Mouse (Mus musculus): Measurements from ENCODE around the gene Zfp410. TPM values are rescaled to one million over a fixed set of nuclear protein-coding genes. Genes with fewer than 3 reads are reported as not detected.

Zfp410 gene
- polyA plus RNA-seq, 1 experiment: 59.1 TPM

DNA sequence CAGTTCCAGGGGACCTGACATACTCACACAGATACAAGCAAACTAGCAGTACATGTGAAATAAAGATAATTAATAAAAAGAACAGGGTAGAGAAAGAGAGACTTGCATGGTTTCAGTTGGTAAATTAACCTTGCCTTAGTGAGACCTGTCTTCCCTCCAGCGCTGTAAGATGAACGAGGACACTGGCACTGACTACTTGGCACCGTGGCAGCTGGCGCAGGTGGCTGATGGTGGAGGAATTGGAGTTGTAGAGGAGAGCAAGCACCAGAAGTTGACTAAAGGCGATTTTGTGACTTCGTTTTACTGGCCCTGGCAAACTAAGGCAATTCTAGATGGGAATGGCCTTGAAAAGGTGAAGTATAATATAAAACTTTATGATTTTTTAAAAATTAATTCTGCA, 18.8 kb upstream of the Zfp410 start:
- TF ChIP-seq POLR2A (IDR thresholded peaks at IDR 0.05; ENCODE audit: control insufficient read depth, extremely low read depth, insufficient read depth, low read length, poor library complexity) (no peak), CTCF (IDR thresholded peaks at IDR 0.05; ENCODE audit: borderline replicate concordance, control insufficient read depth, extremely low read depth, insufficient read depth, low read length, poor library complexity) (no peak)
- H3K4me3 ChIP-seq (ENCODE audit: control insufficient read depth, insufficient read depth, low read length): no peak overlapping the region
- H3K36me3 ChIP-seq (ENCODE audit: control insufficient read depth, insufficient read depth, low read length): peaks cover 35% of the 10 kb centered on the region
- 96% methylated on average over 6 of the region's 6 CpGs for WGBS
- no peak for DNase-seq
- no peaks in the 10 kb centered on the region for H3K27me3 ChIP-seq (ENCODE audit: control insufficient read depth, insufficient read depth, low read length)
- no peaks in the 10 kb centered on the region for H3K4me1 ChIP-seq (replicated peaks; ENCODE audit: control insufficient read depth, insufficient read depth, low read length)
- H3K27ac ChIP-seq (ENCODE audit: control insufficient read depth, insufficient read depth, low read length): no peak overlapping the region

DNA sequence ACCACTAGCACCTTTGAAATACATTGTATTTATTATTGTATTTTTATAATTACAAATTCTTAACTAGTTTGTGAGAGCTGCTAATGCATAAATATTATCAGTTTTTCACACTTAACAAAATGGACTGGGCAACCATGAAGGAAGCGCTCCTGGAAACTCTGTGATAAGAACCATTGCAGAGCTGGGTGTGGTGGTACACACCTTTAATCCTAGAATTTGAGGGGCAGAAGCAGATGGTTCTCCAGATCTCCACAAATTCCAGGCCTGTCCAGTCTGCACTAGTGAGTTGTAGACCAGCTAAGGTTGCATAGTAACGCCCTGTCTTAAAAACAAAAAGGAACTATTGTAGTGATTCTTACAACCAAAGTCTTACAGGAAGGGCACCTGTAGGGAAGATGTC, 17.4 kb upstream of the Zfp410 start:
- TF ChIP-seq CTCF (IDR thresholded peaks at IDR 0.05; ENCODE audit: borderline replicate concordance, control insufficient read depth, extremely low read depth, insufficient read depth, low read length, poor library complexity) (no peak), POLR2A (IDR thresholded peaks at IDR 0.05; ENCODE audit: control insufficient read depth, extremely low read depth, insufficient read depth, low read length, poor library complexity) (no peak)
- Histone ChIP-seq H3K4me3 (ENCODE audit: control insufficient read depth, insufficient read depth, low read length) (no peak overlapping the region), H3K27me3 (ENCODE audit: control insufficient read depth, insufficient read depth, low read length) (no peaks in the 10 kb centered on the region), H3K27ac (ENCODE audit: control insufficient read depth, insufficient read depth, low read length) (no peak overlapping the region), H3K4me1 (replicated peaks; ENCODE audit: control insufficient read depth, insufficient read depth, low read length) (no peaks in the 10 kb centered on the region), H3K36me3 (ENCODE audit: control insufficient read depth, insufficient read depth, low read length) (peaks cover 27% of the 10 kb centered on the region)
- DNase-seq: no peak
- 100% methylated on average over 2 of the region's 2 CpGs for WGBS

DNA sequence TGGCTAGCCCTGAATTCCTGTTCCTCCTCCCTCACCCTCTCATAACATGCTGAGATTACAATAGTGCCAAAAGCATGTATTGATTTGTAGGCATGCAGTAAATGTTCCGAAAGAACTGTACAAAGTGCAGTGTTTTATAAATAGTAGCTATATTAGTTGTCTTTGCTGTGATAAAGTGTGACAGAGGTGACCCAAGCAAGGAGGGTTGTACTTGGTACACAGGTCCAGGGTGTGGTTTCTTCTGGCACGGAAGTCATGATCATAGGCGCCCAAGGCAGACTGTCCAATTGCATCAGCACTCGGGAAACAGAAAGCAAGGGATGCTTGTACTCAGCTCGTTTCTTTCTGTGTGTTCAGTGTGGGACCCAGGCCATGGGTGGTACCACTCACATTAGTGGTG, 12.6 kb upstream of the Zfp410 start:
- no peaks in the 10 kb centered on the region for H3K27me3 ChIP-seq (ENCODE audit: control insufficient read depth, insufficient read depth, low read length)
- DNase-seq: no peak
- WGBS: 99% methylated on average over 5 of the region's 5 CpGs
- H3K27ac ChIP-seq (ENCODE audit: control insufficient read depth, insufficient read depth, low read length): no peak overlapping the region
- no peak overlapping the region for H3K4me3 ChIP-seq (ENCODE audit: control insufficient read depth, insufficient read depth, low read length)
- peaks cover 14% of the 10 kb centered on the region for H3K36me3 ChIP-seq (ENCODE audit: control insufficient read depth, insufficient read depth, low read length)
- TF ChIP-seq CTCF (IDR thresholded peaks at IDR 0.05; ENCODE audit: borderline replicate concordance, control insufficient read depth, extremely low read depth, insufficient read depth, low read length, poor library complexity): no peak
- no peak for TF ChIP-seq POLR2A (IDR thresholded peaks at IDR 0.05; ENCODE audit: control insufficient read depth, extremely low read depth, insufficient read depth, low read length, poor library complexity)
- H3K4me1 ChIP-seq (replicated peaks; ENCODE audit: control insufficient read depth, insufficient read depth, low read length): no peaks in the 10 kb centered on the region

DNA sequence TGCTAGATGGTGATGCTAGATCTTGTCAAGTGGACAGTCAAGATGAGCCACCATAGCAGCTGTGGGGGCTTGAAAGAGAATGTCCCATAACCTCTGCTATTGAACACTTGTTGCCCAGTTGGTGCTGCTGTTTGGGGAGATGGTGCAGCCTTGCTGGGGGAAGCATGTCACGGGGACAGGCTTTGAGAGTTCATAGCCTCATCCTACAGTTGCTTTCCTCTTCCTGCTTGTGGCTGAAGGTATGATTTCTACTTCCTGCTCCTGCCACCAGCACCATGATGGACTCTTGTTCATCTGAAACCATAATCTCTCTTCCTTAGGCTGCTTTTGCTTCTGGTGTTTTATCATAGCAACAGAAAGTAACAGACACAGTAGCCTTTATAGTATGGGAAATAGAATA, 12.1 kb upstream of the Zfp410 start:
- no peak overlapping the region for H3K27ac ChIP-seq (ENCODE audit: control insufficient read depth, insufficient read depth, low read length)

DNA sequence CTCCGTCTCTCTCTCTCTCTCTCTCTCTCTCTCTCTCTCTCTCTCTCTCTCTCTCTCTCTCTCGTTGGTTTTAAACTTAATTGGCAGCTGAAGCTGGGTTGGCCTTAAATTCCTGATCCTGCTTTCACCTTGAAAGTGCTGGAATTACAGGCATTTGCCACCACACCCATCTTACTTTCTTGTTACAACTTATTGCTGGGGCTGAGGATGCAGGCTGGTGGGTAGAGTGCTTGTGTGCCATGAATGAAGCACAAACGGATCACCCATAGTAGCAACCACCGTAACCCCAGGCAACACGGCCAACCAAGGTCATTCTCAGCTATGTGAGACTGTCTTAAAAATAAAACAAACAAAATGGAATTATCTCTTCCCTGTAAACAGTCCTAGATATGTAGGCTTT, 5.3 kb upstream of the Zfp410 start:
- H3K4me3 ChIP-seq (ENCODE audit: control insufficient read depth, insufficient read depth, low read length): no peak overlapping the region
- no peaks in the 10 kb centered on the region for H3K36me3 ChIP-seq (ENCODE audit: control insufficient read depth, insufficient read depth, low read length)
- no peak for DNase-seq
- no peaks in the 10 kb centered on the region for H3K27me3 ChIP-seq (ENCODE audit: control insufficient read depth, insufficient read depth, low read length)
- H3K27ac ChIP-seq (ENCODE audit: control insufficient read depth, insufficient read depth, low read length): no peak overlapping the region
- H3K4me1 ChIP-seq (replicated peaks; ENCODE audit: control insufficient read depth, insufficient read depth, low read length): 0 out of 2 replicates have a peak, but pooled peaks cover 2% of the 10 kb centered on the region
- WGBS: 76% methylated on average over 5 of the region's 5 CpGs
- no peak for TF ChIP-seq CTCF (IDR thresholded peaks at IDR 0.05; ENCODE audit: borderline replicate concordance, control insufficient read depth, extremely low read depth, insufficient read depth, low read length, poor library complexity)
- no peak for TF ChIP-seq POLR2A (IDR thresholded peaks at IDR 0.05; ENCODE audit: control insufficient read depth, extremely low read depth, insufficient read depth, low read length, poor library complexity)

More for the DNA sequence above, 12.1 kb upstream of the Zfp410 start:
- Histone ChIP-seq H3K4me1 (replicated peaks; ENCODE audit: control insufficient read depth, insufficient read depth, low read length) (no peaks in the 10 kb centered on the region), H3K27me3 (ENCODE audit: control insufficient read depth, insufficient read depth, low read length) (no peaks in the 10 kb centered on the region), H3K4me3 (ENCODE audit: control insufficient read depth, insufficient read depth, low read length) (no peak overlapping the region), H3K36me3 (ENCODE audit: control insufficient read depth, insufficient read depth, low read length) (peaks cover 12% of the 10 kb centered on the region)
- 76% methylated on average over 1 of the region's 1 CpGs for WGBS
- no peak for DNase-seq
- TF ChIP-seq CTCF (IDR thresholded peaks at IDR 0.05; ENCODE audit: borderline replicate concordance, control insufficient read depth, extremely low read depth, insufficient read depth, low read length, poor library complexity): no peak
- TF ChIP-seq POLR2A (IDR thresholded peaks at IDR 0.05; ENCODE audit: control insufficient read depth, extremely low read depth, insufficient read depth, low read length, poor library complexity): no peak

DNA sequence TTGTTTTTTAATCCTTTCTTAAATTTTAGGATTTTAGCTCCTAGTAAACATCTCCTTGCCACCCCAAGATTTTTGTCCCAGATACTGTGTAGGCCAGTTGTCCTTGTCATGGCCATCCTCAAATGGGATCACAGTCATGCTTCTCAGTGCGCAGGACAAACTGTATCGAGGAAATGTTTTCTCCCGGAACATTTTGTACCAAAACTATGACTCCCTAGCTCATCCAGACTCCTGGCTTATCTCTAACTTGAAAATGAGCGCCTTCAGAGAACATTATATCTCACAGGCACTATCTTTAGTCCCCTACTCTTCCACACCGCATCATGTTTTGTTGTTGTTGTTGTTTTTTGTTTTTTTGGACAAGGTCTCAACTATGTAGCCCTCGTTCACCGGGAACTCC, 646 bp upstream of the Zfp410 start:
- no peak overlapping the region; the same call in 1 of the 2 replicates for H3K27ac ChIP-seq (ENCODE audit: control insufficient read depth, insufficient read depth, low read length)
- 63% methylated on average over 7 of the region's 7 CpGs for WGBS
- DNase-seq: no peak
- peaks cover 5% of the 10 kb centered on the region for H3K4me1 ChIP-seq (replicated peaks; ENCODE audit: control insufficient read depth, insufficient read depth, low read length)
- TF ChIP-seq POLR2A (IDR thresholded peaks at IDR 0.05; ENCODE audit: control insufficient read depth, extremely low read depth, insufficient read depth, low read length, poor library complexity) (no peak), CTCF (IDR thresholded peaks at IDR 0.05; ENCODE audit: borderline replicate concordance, control insufficient read depth, extremely low read depth, insufficient read depth, low read length, poor library complexity) (no peak)
- H3K4me3 ChIP-seq (ENCODE audit: control insufficient read depth, insufficient read depth, low read length): no peak overlapping the region
- H3K27me3 ChIP-seq (ENCODE audit: control insufficient read depth, insufficient read depth, low read length): no peaks in the 10 kb centered on the region
- no peaks in the 10 kb centered on the region for H3K36me3 ChIP-seq (ENCODE audit: control insufficient read depth, insufficient read depth, low read length)

DNA sequence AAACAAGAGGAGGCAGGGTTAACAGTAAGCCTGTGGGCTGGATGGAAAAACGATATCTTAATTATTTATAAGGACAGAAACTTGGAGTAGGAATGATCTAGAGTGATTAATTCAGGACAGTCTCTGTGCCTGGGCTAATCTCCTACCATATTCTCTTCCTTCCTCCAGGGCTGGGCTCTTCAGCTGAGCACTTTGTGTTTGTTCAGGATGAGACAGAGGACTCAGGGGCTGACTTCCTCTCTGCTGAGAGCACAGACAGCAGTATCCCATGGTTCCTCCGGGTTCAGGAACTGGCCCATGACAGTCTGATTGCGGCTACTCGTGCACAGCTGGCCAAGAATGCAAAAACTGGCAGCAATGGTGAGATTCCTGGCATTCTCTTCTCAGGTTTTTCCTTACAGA, 10.5 kb downstream of the Zfp410 start:
- Histone ChIP-seq H3K27me3 (ENCODE audit: control insufficient read depth, insufficient read depth, low read length) (no peaks in the 10 kb centered on the region), H3K27ac (ENCODE audit: control insufficient read depth, insufficient read depth, low read length) (no peak overlapping the region), H3K4me3 (ENCODE audit: control insufficient read depth, insufficient read depth, low read length) (no peak overlapping the region), H3K4me1 (replicated peaks; ENCODE audit: control insufficient read depth, insufficient read depth, low read length) (no peaks in the 10 kb centered on the region), H3K36me3 (ENCODE audit: control insufficient read depth, insufficient read depth, low read length) (peaks cover 60% of the 10 kb centered on the region)
- TF ChIP-seq POLR2A (IDR thresholded peaks at IDR 0.05; ENCODE audit: control insufficient read depth, extremely low read depth, insufficient read depth, low read length, poor library complexity) (no peak), CTCF (IDR thresholded peaks at IDR 0.05; ENCODE audit: borderline replicate concordance, control insufficient read depth, extremely low read depth, insufficient read depth, low read length, poor library complexity) (no peak)
- 87% methylated on average over 4 of the region's 4 CpGs for WGBS
- DNase-seq: no peak
